Mouse (Mus musculus) adrenal gland, postnatal 10 days (tissue): ENCODE results near the gene C3ar1. TPM values are rescaled to one million over a fixed set of nuclear protein-coding genes. Genes with fewer than 3 reads are reported as not detected.

Source experiments
- DNase-seq: peaks from one replicate; pipeline ENCODE4 v3.0.0; 2021; ENCODE audit warnings: mixed read lengths
- total RNA-seq, 2 experiments: library from RNA; stranded (reverse); gene quantifications; 2 replicates each; pipeline ENCODE4 v1.2.3; 2021

Gene C3ar1
- total RNA-seq, 2 experiments from 2014 or later = 1.7 to 2.2 TPM

- DNase-seq = peak; percentile 42
Measured at GRCm38 (mm10) chr6:122828086-122828485, 27.9 kb downstream of the C3ar1 start.

- peak; percentile 78 for DNase-seq
Measured at GRCm38 (mm10) chr6:122825923-122826742, 29.8 kb downstream of the C3ar1 start.

GRCm38 (mm10) chr6:122825166-122825565 lies 30.8 kb downstream of the C3ar1 start:
- DNase-seq = no peak

- DNase-seq = no peak
Measured at GRCm38 (mm10) chr6:122824086-122824485, 31.9 kb downstream of the C3ar1 start.

GRCm38 (mm10) chr6:122821822-122822221 lies 34.1 kb downstream of the C3ar1 start:
- no peak for DNase-seq

- DNase-seq = no peak
Measured at GRCm38 (mm10) chr6:122820799-122821650, 34.9 kb downstream of the C3ar1 start.

- DNase-seq = peak; percentile 56
Measured at GRCm38 (mm10) chr6:122820071-122820798, 35.7 kb downstream of the C3ar1 start.

GRCm38 (mm10) chr6:122819306-122820070 lies 36.5 kb downstream of the C3ar1 start, which contains the start of gene Foxj2:
Foxj2 (plus strand) TSS chr6:122819914.
- peak; percentile 88 for DNase-seq

- no peak for DNase-seq
Measured at GRCm38 (mm10) chr6:122813640-122814039, 42.3 kb downstream of the C3ar1 start.

GRCm38 (mm10) chr6:122812716-122813115 lies 43.2 kb downstream of the C3ar1 start:
- DNase-seq = no peak

GRCm38 (mm10) chr6:122811771-122812600 lies 44.0 kb downstream of the C3ar1 start:
- DNase-seq = peak; percentile 50

- DNase-seq = peak; percentile 96
Measured at GRCm38 (mm10) chr6:122811280-122811652, 44.7 kb downstream of the C3ar1 start.

- peak; percentile 98 for DNase-seq
Measured at GRCm38 (mm10) chr6:122810615-122811279, 45.2 kb downstream of the C3ar1 start.

GRCm38 (mm10) chr6:122810022-122810614 lies 45.8 kb downstream of the C3ar1 start:
- peak; percentile 45 for DNase-seq

GRCm38 (mm10) chr6:122804418-122804817 lies 51.5 kb downstream of the C3ar1 start:
- peak; percentile 91 for DNase-seq

GRCm38 (mm10) chr6:122801801-122802514 lies 54.0 kb downstream of the C3ar1 start:
- DNase-seq = peak; percentile 45

- DNase-seq = peak; percentile 63
Measured at GRCm38 (mm10) chr6:122801301-122801800, 54.6 kb downstream of the C3ar1 start, which contains the start of gene Slc2a3. Slc2a3 (minus strand) TSS chr6:122801640.

GRCm38 (mm10) chr6:122800640-122801300 lies 55.2 kb downstream of the C3ar1 start:
- DNase-seq = no peak
